Mouse (Mus musculus) E14TG2a.4 (cell line): ENCODE measurements around the gene Myh7b.

Source experiments
- CTCF ChIP-seq: conservative IDR thresholded peaks from 2 replicates; pipeline ENCODE4 v1.5.1; 2014; ENCODE audit warnings: low read length
- NANOG ChIP-seq: IDR thresholded peaks from 2 replicates; pipeline ENCODE4 v1.6.1; 2014; ENCODE audit warnings: borderline replicate concordance, low read length, mixed read lengths
- POU5F1 ChIP-seq: IDR thresholded peaks from 2 replicates; pipeline ENCODE4 v1.6.1; 2014; ENCODE audit warnings: low read length, borderline replicate concordance

DNA sequence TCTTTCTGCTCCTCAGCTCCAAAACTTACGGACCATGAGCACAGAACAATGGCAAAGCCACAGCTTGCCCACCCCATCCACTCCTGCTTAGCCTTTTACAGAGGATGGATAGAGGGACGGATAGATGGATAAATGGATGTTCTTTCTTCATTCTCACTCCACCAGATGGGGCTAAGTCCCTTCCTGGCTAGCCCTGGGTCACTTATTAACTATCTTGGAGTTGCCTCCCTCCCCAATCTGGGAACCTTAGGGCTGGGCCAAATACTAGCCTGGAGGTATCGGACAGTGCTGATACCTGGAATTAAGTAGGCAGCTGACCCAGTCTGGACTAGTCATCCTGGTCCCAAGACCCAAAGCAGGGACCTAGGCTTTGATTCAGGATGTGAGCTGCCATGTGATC, 7.3 kb upstream of the Myh7b start:
- no peak for TF ChIP-seq CTCF
- no peak for TF ChIP-seq NANOG
- TF ChIP-seq POU5F1: no peak
